Mouse (Mus musculus) spleen, postnatal 4 days (tissue): ENCODE results near the gene Gm21773.
"Not testable (repeated sequence)": the region's sequence is repeated elsewhere in the genome, so short reads cannot be mapped to it uniquely, and the experiment has no call there.

Experiments used
- DNase-seq, 2 experiments: peaks; one replicate each; pipeline ENCODE4 v3.0.0; 2022; ENCODE audit warnings: low spot score in 2 of 2

The Gm21773 gene

GRCm38 (mm10) chrY:25309260-25309659, at the start of gene Gm21773:
Gm21773 (minus strand) TSS chrY:25309360.
- not testable (repeated sequence) for DNase-seq
